Mouse (Mus musculus): ENCODE measurements around the gene Vapb.

DNA sequence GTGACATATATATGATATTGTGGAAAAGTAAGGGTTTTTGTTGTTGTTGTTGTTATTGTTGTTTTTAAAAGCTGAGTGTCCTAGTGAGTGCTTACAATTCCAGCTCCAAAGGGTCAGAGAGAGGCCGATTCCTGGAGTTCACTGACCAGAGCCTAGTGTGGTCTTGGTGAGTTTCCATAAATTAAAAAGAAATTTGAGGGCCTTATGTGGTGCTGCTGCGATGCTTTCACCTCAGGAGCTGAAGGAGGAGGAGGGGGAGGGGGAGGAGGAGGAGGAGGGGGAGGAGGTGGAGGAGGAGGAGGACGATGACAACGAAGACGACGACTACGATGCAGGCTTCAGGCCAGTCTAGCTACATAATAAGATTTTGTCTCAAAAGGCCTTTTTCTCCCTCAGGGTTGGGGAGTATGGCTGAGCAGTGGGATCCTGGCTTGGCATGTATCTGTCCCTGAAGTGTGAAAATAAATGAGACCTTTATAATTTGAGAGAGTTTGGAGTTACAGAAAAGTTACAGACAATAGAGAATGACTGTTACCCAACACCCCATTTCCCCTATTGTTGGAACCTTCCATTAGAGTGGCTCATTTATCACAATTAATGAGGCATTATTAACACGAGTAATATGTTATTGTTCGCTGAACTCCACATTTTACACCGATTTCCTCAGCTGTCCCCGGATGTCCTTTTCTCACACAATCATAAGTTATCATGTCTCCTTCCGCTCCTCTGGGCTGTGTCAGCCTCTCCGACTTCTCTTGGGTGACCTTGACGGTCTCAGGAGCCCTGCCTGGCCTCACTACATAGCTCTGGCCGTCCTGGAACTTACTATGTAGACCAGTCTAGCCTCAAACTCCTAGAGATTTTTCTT is 12.1 kb upstream of the Vapb start:
- TF ChIP-seq CTCF (conservative IDR thresholded peaks at IDR 0.05; ENCODE audit: low read length) (no peak), POU5F1 (IDR thresholded peaks at IDR 0.05; ENCODE audit: borderline replicate concordance, low read length) (no peak)

Measured in E14TG2a.4 (cell line).